ENCODE assay signal across 8 mouse cellular contexts in genomic region chr7:84409896-84410521, GRCm38 (mm10). TPM values are rescaled to one million over a fixed set of nuclear protein-coding genes. Genes with fewer than 3 reads are reported as not detected.
DNase-seq lines count a peak whose midpoint lies in the region; ATAC-seq and TF ChIP-seq lines count a peak whose summit lies in the region.

TSS of gene Arnt2 (minus strand) at chr7:84410176.

- H3K36me3 ChIP-seq in thymus, adult 2 months (ENCODE audit: control insufficient read depth, insufficient read depth, low read length), result no peaks in the 10 kb centered on the region
- peaks cover 19% of the 10 kb centered on the region for H3K36me3 ChIP-seq in embryonic facial prominence, embryonic 10.5 days (replicated peaks)
- H3K36me3 ChIP-seq in hindbrain, embryonic 10.5 days, result peaks cover 20% of the 10 kb centered on the region

- no peak for TF ChIP-seq POLR2A in thymus, adult 2 months (IDR thresholded peaks at IDR 0.05; ENCODE audit: control insufficient read depth, extremely low read depth, insufficient read depth, low read length, poor library complexity)

- H3K4me1 ChIP-seq in thymus, adult 2 months (replicated peaks; ENCODE audit: control insufficient read depth, insufficient read depth, low read length), result 0 out of 2 replicates have a peak, but pooled peaks cover 3% of the 10 kb centered on the region
- H3K4me1 ChIP-seq in embryonic facial prominence, embryonic 10.5 days, result peaks cover 23% of the 10 kb centered on the region
- H3K4me1 ChIP-seq in hindbrain, embryonic 10.5 days (replicated peaks), result peaks cover 38% of the 10 kb centered on the region

- TF ChIP-seq CTCF in thymus, adult 2 months (IDR thresholded peaks at IDR 0.05; ENCODE audit: borderline replicate concordance, control insufficient read depth, extremely low read depth, insufficient read depth, low read length, poor library complexity), result no peak

- H3K27me3 ChIP-seq in thymus, adult 2 months (ENCODE audit: control insufficient read depth, insufficient read depth, low read length), result peaks cover 6% of the 10 kb centered on the region; the same call in 1 of the 2 replicates
- peaks cover 15% of the 10 kb centered on the region; the same call in 1 of the 2 replicates for H3K27me3 ChIP-seq in embryonic facial prominence, embryonic 10.5 days (replicated peaks; ENCODE audit: low read depth, poor library complexity, severe bottlenecking)
- peaks cover 6% of the 10 kb centered on the region; the same call in 1 of the 2 replicates for H3K27me3 ChIP-seq in hindbrain, embryonic 10.5 days (ENCODE audit: insufficient read depth, poor library complexity, severe bottlenecking)

- WGBS in thymus, adult 2 months, result 4% methylated on average over 62 of the region's 69 CpGs
- 1% methylated on average over 62 of the region's 69 CpGs for WGBS in embryonic facial prominence, embryonic 10.5 days
- WGBS in hindbrain, embryonic 10.5 days, result 1% methylated on average over 60 of the region's 69 CpGs

- H3K4me3 ChIP-seq in thymus, adult 2 months (ENCODE audit: control insufficient read depth, insufficient read depth, low read length), result no peak within 1 kb of the TSS
- H3K4me3 ChIP-seq in embryonic facial prominence, embryonic 10.5 days, result peak within 1 kb of the TSS; percentile 73
- peak within 1 kb of the TSS; percentile 73 for H3K4me3 ChIP-seq in hindbrain, embryonic 10.5 days

- ATAC-seq in megakaryocyte progenitor cell, adult 5-6 weeks (replicated peaks; ENCODE audit: poor library complexity), result no peak

- H3K27ac ChIP-seq in thymus, adult 2 months (ENCODE audit: control insufficient read depth, insufficient read depth, low read length), result no peak within 1 kb of the TSS
- H3K27ac ChIP-seq in embryonic facial prominence, embryonic 10.5 days (replicated peaks), result peak within 1 kb of the TSS; percentile 99
- peak within 1 kb of the TSS; percentile 99 for H3K27ac ChIP-seq in hindbrain, embryonic 10.5 days

- no peaks in the 10 kb centered on the region for H3K9me3 ChIP-seq in embryonic facial prominence, embryonic 10.5 days
- H3K9me3 ChIP-seq in hindbrain, embryonic 10.5 days, result no peaks in the 10 kb centered on the region

- peak; percentile 7 for DNase-seq in thymus, postnatal 4 days
- DNase-seq in thymus, adult 2 months, result no peak
- DNase-seq in embryonic facial prominence, embryonic 10.5 days (ENCODE audit: low spot score), result peak; percentile 84
- DNase-seq in hindbrain, embryonic 10.5 days (ENCODE audit: low spot score), result peak; percentile 83
- DNase-seq in layer of hippocampus, postnatal 10 days (ENCODE audit: low spot score in 2 of 2), result peak; percentile 77 to 83
- peak; percentile 21 for DNase-seq in lung, postnatal 10 days
- DNase-seq in right cerebral cortex, postnatal 14 days, result peak; percentile 69

RNA-seq across cellular contexts. Expression of gene Arnt2, which starts in this region (rescaled TPM):
- 1.7 and 1.9 TPM in 2 replicates for polyA plus RNA-seq in thymus, adult 2 months (2012; rRNA removed)
- polyA plus RNA-seq in embryonic facial prominence, embryonic 10.5 days (2016; fragmentation: Nextera tagmentation; extraction: Ambion mirVana), result 20.7 and 22.2 TPM in 2 replicates
- polyA plus RNA-seq in hindbrain, embryonic 10.5 days (2016; fragmentation: Nextera tagmentation; extraction: Ambion mirVana), result 22.6 and 30.1 TPM in 2 replicates
- total RNA-seq in layer of hippocampus, postnatal 10 days (2021), result 100 to 1,000 TPM; 160 to 172 TPM
- not detected in 2 replicates for total RNA-seq in megakaryocyte progenitor cell, adult 5-6 weeks (2015)
- not detected in 2 replicates for total RNA-seq in megakaryocyte progenitor cell, adult 5-6 weeks (2017)

Comparison
In these comparisons a context has a peak if more than half of its experiments do, and no peak if none do; other contexts are left out.
1. RNA of gene Arnt2 (total RNA-seq): 160 to 172 TPM in layer of hippocampus, postnatal 10 days; not detected in megakaryocyte progenitor cell, adult 5-6 weeks; every median in the first group is over 100 times any median in the second.